Mouse (Mus musculus) megakaryocyte, embryonic 14.5 days (primary cell): ENCODE data around the gene Clec2e.

ENCODE experiments used
- FLI1 ChIP-seq: IDR thresholded peaks from 2 replicates; pipeline ENCODE4 v1.6.1; 2012; ENCODE audit warnings: low read length, inconsistent platforms, mixed read lengths
- GATA1 ChIP-seq: IDR thresholded peaks from 3 replicates; pipeline ENCODE4 v1.6.1; 2012; ENCODE audit warnings: mixed read lengths, low read length, inconsistent platforms, borderline replicate concordance

- TF ChIP-seq GATA1, result no peak
- no peak for TF ChIP-seq FLI1
These were observed 26.1 kb upstream of the Clec2e start for GRCm38 (mm10) chr6:129126861-129127260.
